22 mouse cellular contexts compared by ENCODE assay signal in genomic region chr10:78049519-78050035, GRCm38 (mm10). TPM values are rescaled to one million over a fixed set of nuclear protein-coding genes. Genes with fewer than 3 reads are reported as not detected.
"Had no signal": no experiment of that assay in that cellular context is flagged by ENCODE, and none has a peak within 500 bp of the region (broad histone marks: within the 10 kb centered on the region; RNA-seq: fewer than 3 reads in every experiment).

No protein-coding gene starts in this region.

- ATAC-seq: midbrain, embryonic 13.5 days; midbrain, embryonic 15.5 days had no signal

- H3K4me3 ChIP-seq: megakaryocyte, embryonic 14.5 days; midbrain, embryonic 13.5 days; midbrain, embryonic 15.5 days; neural tube, embryonic 12.5 days; stomach, embryonic 15.5 days had no signal

- DNase-seq: lung, adult 18-20 months; lung, embryonic 14.5 days; lung, postnatal 10 days; lung, postnatal 36 days; right cerebral cortex, postnatal 14 days; thymus, adult 2 months; thymus, postnatal 25 days; thymus, postnatal 4 days had no signal

- H3K4me2 ChIP-seq: lung, embryonic 14.5 days; midbrain, embryonic 11.5 days; midbrain, embryonic 13.5 days; midbrain, embryonic 15.5 days; neural tube, embryonic 12.5 days; stomach, embryonic 15.5 days had no signal

- H3K27me3 ChIP-seq: midbrain, embryonic 13.5 days; midbrain, embryonic 15.5 days; neural tube, embryonic 12.5 days; stomach, embryonic 15.5 days had no signal

- H3K9me3 ChIP-seq: megakaryocyte, embryonic 14.5 days; midbrain, embryonic 13.5 days; midbrain, embryonic 15.5 days; neural tube, embryonic 12.5 days; stomach, embryonic 15.5 days had no signal

- H3K27ac ChIP-seq: macrophage; midbrain, embryonic 13.5 days; midbrain, embryonic 15.5 days; neural tube, embryonic 12.5 days; stomach, embryonic 15.5 days; stomach, postnatal 0 days had no signal

- H3K9ac ChIP-seq: lung, embryonic 14.5 days; midbrain, embryonic 13.5 days; midbrain, embryonic 15.5 days; neural tube, embryonic 12.5 days; stomach, embryonic 15.5 days had no signal

- H3K36me3 ChIP-seq: midbrain, embryonic 13.5 days; midbrain, embryonic 15.5 days; neural tube, embryonic 12.5 days; stomach, embryonic 15.5 days had no signal

- H3K4me1 ChIP-seq: midbrain, embryonic 13.5 days; midbrain, embryonic 15.5 days; neural tube, embryonic 12.5 days; stomach, embryonic 15.5 days had no signal

RNA-seq across cellular contexts. Expression of gene Aire, which starts 6.2 kb away (rescaled TPM):
- total RNA-seq: megakaryocyte progenitor cell, adult 5-6 weeks; monocyte, adult 5-6 weeks had no signal
- polyA plus RNA-seq: liver, embryonic 16.5 days; macrophage; midbrain, embryonic 11.5 days had no signal

RNA-seq across cellular contexts. Expression of gene Dnmt3l, which starts 7.8 kb away (rescaled TPM):
- total RNA-seq: monocyte, adult 5-6 weeks; neutrophil, adult 5-6 weeks had no signal
- polyA plus RNA-seq: liver, embryonic 16.5 days; midbrain, embryonic 11.5 days; midbrain, embryonic 13.5 days; midbrain, embryonic 15.5 days; neural tube, embryonic 12.5 days; neural tube, embryonic 14.5 days; spleen, adult 2 months had no signal
